Mouse (Mus musculus): ENCODE data around the gene Rtl6.

DNA sequence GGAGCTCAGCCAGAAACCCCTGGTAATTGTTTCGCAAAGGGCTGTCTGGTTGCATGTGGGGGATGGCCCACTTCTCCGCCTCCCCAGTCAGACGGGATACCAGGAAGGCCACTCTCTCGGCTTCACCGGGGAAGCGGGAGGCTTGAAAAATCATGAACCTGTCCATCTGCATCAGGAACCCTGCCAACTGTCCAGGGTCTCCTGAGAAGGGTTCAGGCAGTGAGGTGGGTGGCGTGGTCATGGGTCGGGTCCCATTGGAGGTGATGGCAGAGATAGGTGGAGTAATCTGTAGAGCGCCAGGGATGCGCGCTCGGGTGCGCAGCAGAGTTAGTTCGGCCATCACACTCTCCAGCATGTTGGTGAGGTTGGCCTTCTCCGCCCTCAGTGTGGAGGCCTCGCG lies 949 bp downstream of the Rtl6 start:
- TF ChIP-seq POLR2AphosphoS2 (IDR thresholded peaks at IDR 0.05; ENCODE audit: low read length) (no peak), POLR2A (IDR thresholded peaks at IDR 0.05; ENCODE audit: control insufficient read depth in 1 of 2, insufficient read depth in 1 of 2, low read depth in 1 of 2, low read length in 2 of 2, poor library complexity in 1 of 2) (no peak), MYC (IDR thresholded peaks at IDR 0.05; ENCODE audit: low read depth, low read length) (no peak), CTCF (IDR thresholded peaks at IDR 0.05 in 2 of 3, conservative IDR thresholded peaks at IDR 0.05 in 1 of 3; ENCODE audit: control insufficient read depth in 1 of 3, insufficient read depth in 1 of 3, low read depth in 2 of 3, low read length in 3 of 3, poor library complexity in 1 of 3, severe bottlenecking in 1 of 3) (no peak)
